Mouse (Mus musculus) CD4-positive helper T cell, adult 2 months (primary cell): ENCODE results near the gene Zfp523.

ENCODE experiments used
- DNase-seq: peaks from one replicate; pipeline ENCODE4 v3.0.0-alpha.2; 2012; ENCODE audit warnings: low read depth, missing footprints, low spot score

Gene Zfp523

GRCm38 (mm10) chr17:28176775-28177539, at the start of gene Zfp523:
Zfp523 (plus strand) TSS chr17:28177129.
- DNase-seq: peak; percentile 93

DNA sequence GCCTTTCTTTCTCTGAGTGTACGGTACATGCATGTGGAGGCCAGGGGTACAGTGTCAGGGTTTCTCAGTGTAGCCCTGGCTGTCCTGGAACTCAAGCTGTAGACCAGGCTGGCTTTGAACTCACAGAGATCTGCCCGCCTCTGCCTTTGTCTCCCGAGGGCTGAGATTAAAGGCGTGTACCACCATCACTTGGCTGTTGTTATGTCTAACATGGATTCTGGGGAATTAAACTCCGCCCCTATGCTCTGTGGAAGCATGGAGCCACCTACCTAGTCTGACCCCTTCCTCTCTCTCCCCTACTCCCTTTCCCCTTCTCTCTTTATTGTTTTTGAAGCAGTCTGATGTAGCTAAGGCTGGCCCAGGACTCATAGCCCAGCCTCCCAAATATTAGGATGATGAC, 47.1 kb upstream of the Zfp523 start:
- DNase-seq: no peak

GRCm38 (mm10) chr17:28130391-28131125, 46.4 kb upstream of the Zfp523 start:
- DNase-seq: no peak

DNA sequence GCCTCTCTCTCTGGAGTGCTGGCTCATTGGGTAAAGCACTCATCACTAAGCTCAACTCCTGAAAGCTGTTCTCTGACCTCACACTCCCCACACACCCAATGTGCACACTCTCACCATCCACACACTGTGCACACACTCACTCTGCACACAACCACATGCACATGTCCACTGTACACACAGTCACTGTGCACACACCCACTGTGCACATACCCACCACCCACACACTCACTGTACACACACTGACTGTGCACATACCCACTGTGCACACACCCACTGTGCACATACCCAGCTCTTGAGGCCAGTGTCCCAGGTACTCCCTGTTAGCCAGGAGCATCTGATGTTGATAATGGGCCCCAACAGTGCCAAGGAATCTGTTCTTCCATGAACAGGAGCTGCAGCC, 45.8 kb upstream of the Zfp523 start:
- DNase-seq: no peak

DNA sequence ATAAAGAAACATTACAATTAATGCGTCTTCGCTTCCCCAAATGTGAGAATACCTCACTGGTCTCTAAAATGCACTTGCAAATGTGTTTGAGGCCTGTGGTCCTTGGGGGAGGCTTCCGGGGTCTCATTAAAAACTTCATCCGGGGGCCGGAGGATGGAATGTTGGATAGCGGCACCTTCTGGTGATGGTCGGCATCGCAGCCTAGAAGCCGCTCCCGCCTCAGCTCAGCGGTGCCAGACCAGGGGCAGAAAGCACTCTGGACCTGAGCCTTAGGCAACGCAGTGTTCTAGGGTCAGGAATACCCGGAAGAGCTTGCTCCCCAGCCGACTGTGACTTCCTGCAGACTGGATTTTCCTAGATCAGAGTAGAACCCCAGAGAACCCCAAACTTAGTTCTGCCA, 43.7 kb upstream of the Zfp523 start:
- peak; percentile 39 for DNase-seq

DNA sequence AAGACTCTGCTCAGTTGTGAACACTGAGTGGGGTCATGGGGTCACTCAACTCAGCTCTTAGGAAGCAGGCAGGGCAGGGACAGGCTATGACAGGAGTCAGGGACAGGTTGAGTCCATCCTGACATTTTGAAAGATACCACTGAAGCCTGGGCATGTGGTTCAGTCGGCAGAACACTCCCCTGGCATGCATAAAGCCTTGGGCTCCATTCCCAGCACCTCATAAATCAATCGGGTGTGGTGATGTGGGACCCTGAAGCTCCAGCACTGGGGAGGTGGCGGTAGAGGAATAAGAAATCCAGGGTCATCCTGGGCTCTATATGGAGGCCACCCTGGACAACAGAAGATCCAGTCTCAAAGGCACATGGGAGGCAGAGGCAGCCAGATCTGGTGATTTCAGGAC, 41.4 kb upstream of the Zfp523 start:
- DNase-seq: no peak

GRCm38 (mm10) chr17:28136266-28136665, 40.7 kb upstream of the Zfp523 start:
- DNase-seq: no peak

DNA sequence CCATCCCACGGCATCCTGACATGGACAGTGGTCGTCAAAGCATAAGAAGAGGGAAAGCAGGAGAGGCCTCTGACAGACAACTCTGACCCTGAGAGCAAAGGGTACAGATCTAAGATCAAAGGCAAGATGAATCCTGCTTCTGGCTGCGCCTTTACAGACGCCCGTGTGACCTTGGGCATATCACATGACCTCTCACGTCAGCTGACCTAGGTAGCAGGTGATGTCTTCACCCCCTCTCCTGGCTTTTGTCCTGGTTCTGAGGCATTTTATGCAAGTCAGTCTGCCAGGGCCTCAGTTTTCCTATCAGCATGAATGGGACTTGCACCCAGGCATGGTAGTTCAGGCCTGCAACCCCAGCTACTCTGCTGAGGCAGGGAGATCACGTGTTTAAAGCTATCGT, 38.9 kb upstream of the Zfp523 start:
- DNase-seq: no peak

DNA sequence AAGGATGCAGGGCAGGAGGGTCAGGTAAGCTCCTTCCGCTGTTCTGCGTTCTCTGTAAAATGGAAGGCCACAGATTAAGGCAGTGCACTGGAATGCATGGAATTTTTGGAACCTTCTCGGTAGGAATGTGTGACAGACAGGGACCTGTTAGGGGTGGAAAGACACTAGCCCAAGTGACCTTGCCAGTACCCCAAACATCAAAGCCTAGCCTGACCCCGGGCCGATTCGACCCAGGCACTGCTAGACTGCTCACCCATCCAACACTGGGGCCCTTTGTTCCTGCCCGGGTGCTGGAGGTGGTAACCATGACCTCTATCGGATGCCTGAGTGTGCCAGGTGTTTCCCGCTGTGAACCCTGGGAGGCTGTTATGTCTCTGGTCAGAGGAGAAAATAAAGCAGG, 38.2 kb upstream of the Zfp523 start:
- no peak for DNase-seq

- no peak for DNase-seq
Observed at GRCm38 (mm10) chr17:28140431-28141204, 36.3 kb upstream of the Zfp523 start.

DNA sequence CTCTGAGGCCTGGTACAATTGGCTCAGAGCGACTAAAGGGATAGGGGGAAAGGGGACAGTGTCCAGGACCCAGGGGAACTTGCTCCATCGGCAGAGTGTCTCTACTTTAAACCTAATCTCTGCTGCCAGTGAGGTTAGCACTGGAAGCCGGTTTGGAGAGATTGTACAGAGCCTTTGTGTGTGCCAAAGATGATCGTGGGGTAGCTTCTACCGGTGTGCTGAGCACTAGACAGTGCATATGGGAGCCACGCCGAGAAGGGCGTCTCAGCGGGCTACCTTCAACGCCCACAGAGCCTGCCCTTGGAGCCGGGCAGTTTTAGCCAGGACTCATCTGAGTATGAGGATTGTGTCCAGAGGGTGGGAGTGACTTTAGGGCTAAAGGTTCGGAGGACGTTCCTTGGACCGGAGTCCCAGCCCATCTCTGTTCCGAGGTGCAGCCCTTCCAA, 35.7 kb upstream of the Zfp523 start:
- DNase-seq: no peak

- DNase-seq: peak; percentile 28
Observed at GRCm38 (mm10) chr17:28141771-28142699, 34.9 kb upstream of the Zfp523 start, which contains the start of gene Scube3. Scube3 (plus strand) TSS chr17:28142141.

GRCm38 (mm10) chr17:28142700-28143610, 34.0 kb upstream of the Zfp523 start:
- no peak for DNase-seq

DNA sequence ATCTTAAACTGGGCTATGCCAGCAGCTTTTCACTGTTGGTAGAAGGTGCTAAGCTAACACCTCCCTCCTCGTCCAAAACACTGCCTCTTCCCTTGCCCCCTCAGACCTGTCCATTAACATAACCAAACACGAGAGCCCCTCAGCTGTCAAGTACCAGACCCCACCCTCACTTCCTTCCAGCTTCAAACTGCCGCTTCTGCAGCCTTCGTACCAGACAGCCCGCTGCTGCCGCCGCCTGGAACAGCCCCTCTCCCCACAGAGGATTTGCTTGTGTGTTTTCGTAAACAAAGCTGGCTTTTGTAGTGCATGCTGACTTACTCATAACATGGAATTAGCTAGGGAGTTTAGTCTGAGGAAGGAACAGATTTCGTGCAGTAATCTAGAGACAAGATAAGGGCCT, 33.2 kb upstream of the Zfp523 start:
- no peak for DNase-seq

- DNase-seq: no peak
Observed at GRCm38 (mm10) chr17:28144241-28144640, 32.7 kb upstream of the Zfp523 start.

- no peak for DNase-seq
Observed at GRCm38 (mm10) chr17:28148288-28148687, 28.6 kb upstream of the Zfp523 start.

GRCm38 (mm10) chr17:28149734-28150133, 27.2 kb upstream of the Zfp523 start:
- DNase-seq: no peak

GRCm38 (mm10) chr17:28150456-28150855, 26.5 kb upstream of the Zfp523 start:
- no peak for DNase-seq

DNA sequence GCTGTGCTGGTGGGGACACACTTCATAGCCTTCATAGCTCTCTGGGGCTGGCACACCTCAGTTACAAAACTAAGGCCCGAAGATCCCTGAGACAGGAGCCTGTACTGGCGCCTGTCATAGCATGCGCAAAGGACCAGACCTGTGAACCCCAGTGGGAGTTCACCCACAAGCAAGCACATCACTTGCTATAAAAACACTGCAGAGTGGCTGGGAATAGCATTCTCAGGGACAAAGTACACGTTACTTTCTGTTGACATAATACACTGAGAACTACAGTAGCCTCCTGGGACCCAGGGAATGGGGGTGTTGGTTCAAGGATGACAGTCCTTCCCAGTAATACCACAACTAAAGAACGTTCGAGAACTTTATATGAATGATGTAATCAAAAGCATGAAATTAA, 23.8 kb upstream of the Zfp523 start:
- no peak for DNase-seq

- DNase-seq: no peak
Observed at GRCm38 (mm10) chr17:28154970-28155369, 22.0 kb upstream of the Zfp523 start.
